Mouse (Mus musculus) limb, embryonic 12.5 days (tissue): ENCODE data around the gene Gm11361. TPM values are rescaled to one million over a fixed set of nuclear protein-coding genes. Genes with fewer than 3 reads are reported as not detected.

Experiments used
- ATAC-seq: fragments of 200-750 bp; cut with Nextera tagmentation; 2 replicates; pipeline ENCODE4 v1.8.0; 2017; ENCODE audit warnings: low read depth, moderate TSS enrichment; ENCODE audit not compliant: insufficient number of reproducible peaks, insufficient read depth, low FRiP score, low TSS enrichment
- H3K27ac ChIP-seq: fragments of 300-500 bp; sonication (generic); 2 replicates; pipeline ENCODE4 v1.5.1; 2016; ENCODE audit warnings: mild to moderate bottlenecking, moderate library complexity
- H3K27me3 ChIP-seq: fragments of 300-500 bp; sonication (generic); 2 replicates; pipeline ENCODE4 v1.6.1; 2016; ENCODE audit warnings: mild to moderate bottlenecking, moderate library complexity
- H3K36me3 ChIP-seq: fragments of 300-500 bp; sonication (generic); 2 replicates; pipeline ENCODE4 v1.6.1; 2016; ENCODE audit warnings: mild to moderate bottlenecking, moderate library complexity
- H3K4me1 ChIP-seq: fragments of 300-500 bp; sonication (generic); replicated peaks from 2 replicates; pipeline ENCODE4 v1.6.1; 2016
- H3K4me2 ChIP-seq: fragments of 300-500 bp; sonication (generic); 2 replicates; pipeline ENCODE4 v1.6.1; 2016; ENCODE audit warnings: mild to moderate bottlenecking, moderate library complexity
- H3K4me3 ChIP-seq: fragments of 300-500 bp; sonication (generic); replicated peaks from 2 replicates; pipeline ENCODE4 v1.5.1; 2016; ENCODE audit warnings: mild to moderate bottlenecking
- H3K9ac ChIP-seq: fragments of 300-500 bp; sonication (generic); replicated peaks from 2 replicates; pipeline ENCODE4 v1.6.1; 2016; ENCODE audit warnings: mild to moderate bottlenecking, moderate library complexity
- H3K9me3 ChIP-seq: fragments of 300-500 bp; sonication (generic); 2 replicates; pipeline ENCODE4 v1.6.1; 2016; ENCODE audit warnings: mild to moderate bottlenecking, moderate library complexity
- WGBS: fragments of 180-500 bp; shearing (Covaris S2); methylation state at CpG from one replicate; pipeline ENCODE4 v1.1.7; 2016; 5-methylcytosine and 5-hydroxymethylcytosine counted together
- polyA plus RNA-seq: library from polyadenylated mRNA; unstranded; fragments of >200 nt; fragmentation: Nextera tagmentation; extraction: Ambion mirVana; gene quantifications from 2 replicates; pipeline ENCODE4 v1.2.1, GENCODE M21; 2016

Gm11361 gene
- 1.8 and 2.0 TPM in 2 replicates for polyA plus RNA-seq

GRCm38 (mm10) chr13:28257228-28257627, at the start of gene Gm11361:
Gm11361 (plus strand) TSS chr13:28257528.
- no peaks in the 10 kb centered on the region for H3K36me3 ChIP-seq
- H3K4me3 ChIP-seq: no peak within 1 kb of the TSS
- no peak for ATAC-seq
- H3K9ac ChIP-seq: no peak within 1 kb of the TSS
- WGBS: 96% methylated on average over 3 of the region's 3 CpGs
- no peak within 1 kb of the TSS for H3K4me2 ChIP-seq
- no peaks in the 10 kb centered on the region for H3K27me3 ChIP-seq
- H3K27ac ChIP-seq: no peak within 1 kb of the TSS
- H3K4me1 ChIP-seq: no peaks in the 10 kb centered on the region
- H3K9me3 ChIP-seq: no peaks in the 10 kb centered on the region

GRCm38 (mm10) chr13:28264399-28264798, 7.1 kb downstream of the Gm11361 start:
- H3K4me1 ChIP-seq: no peaks in the 10 kb centered on the region
- no peaks in the 10 kb centered on the region for H3K36me3 ChIP-seq
- no peak overlapping the region for H3K9ac ChIP-seq
- H3K27ac ChIP-seq: no peak overlapping the region
- no peaks in the 10 kb centered on the region for H3K27me3 ChIP-seq
- H3K9me3 ChIP-seq: no peaks in the 10 kb centered on the region
- no peak overlapping the region for H3K4me3 ChIP-seq
- 27% methylated on average over 1 of the region's 1 CpGs for WGBS
- ATAC-seq: no peak
- no peak overlapping the region for H3K4me2 ChIP-seq

GRCm38 (mm10) chr13:28287368-28287767, 30.0 kb downstream of the Gm11361 start:
- ATAC-seq: no peak
- 90% methylated on average over 3 of the region's 3 CpGs for WGBS
- no peaks in the 10 kb centered on the region for H3K9me3 ChIP-seq
- no peaks in the 10 kb centered on the region for H3K4me1 ChIP-seq
- no peak overlapping the region for H3K4me2 ChIP-seq
- H3K9ac ChIP-seq: no peak overlapping the region
- H3K4me3 ChIP-seq: no peak overlapping the region
- no peak overlapping the region for H3K27ac ChIP-seq
- no peaks in the 10 kb centered on the region for H3K36me3 ChIP-seq
- H3K27me3 ChIP-seq: no peaks in the 10 kb centered on the region

GRCm38 (mm10) chr13:28294272-28294671, 36.9 kb downstream of the Gm11361 start:
- Histone ChIP-seq H3K4me2 (no peak overlapping the region), H3K36me3 (no peaks in the 10 kb centered on the region), H3K4me1 (peaks cover 26% of the 10 kb centered on the region), H3K9me3 (no peaks in the 10 kb centered on the region), H3K4me3 (no peak overlapping the region), H3K27ac (peak overlapping the region; percentile 81), H3K27me3 (no peaks in the 10 kb centered on the region), H3K9ac (no peak overlapping the region)
- 75% methylated on average over 4 of the region's 4 CpGs for WGBS
- ATAC-seq: no peak

- Histone ChIP-seq H3K27ac (peak overlapping the region; percentile 81), H3K4me1 (peaks cover 26% of the 10 kb centered on the region), H3K27me3 (no peaks in the 10 kb centered on the region), H3K9ac (no peak overlapping the region), H3K9me3 (no peaks in the 10 kb centered on the region), H3K4me2 (peak overlapping the region; percentile 5), H3K4me3 (no peak overlapping the region), H3K36me3 (no peaks in the 10 kb centered on the region)
- no peak for ATAC-seq
- WGBS: 1% methylated on average over 3 of the region's 3 CpGs
These were observed 37.5 kb downstream of the Gm11361 start for GRCm38 (mm10) chr13:28294757-28295361.

GRCm38 (mm10) chr13:28295492-28295891, 38.2 kb downstream of the Gm11361 start:
- Histone ChIP-seq H3K4me3 (no peak overlapping the region), H3K27ac (peak overlapping the region; percentile 20; the same call in 1 of the 2 replicates)

GRCm38 (mm10) chr13:28297098-28297497, 39.8 kb downstream of the Gm11361 start:
- no peak overlapping the region for H3K27ac ChIP-seq
- no peaks in the 10 kb centered on the region for H3K27me3 ChIP-seq
- H3K9me3 ChIP-seq: no peaks in the 10 kb centered on the region
- no peaks in the 10 kb centered on the region for H3K36me3 ChIP-seq
- H3K4me2 ChIP-seq: no peak overlapping the region
- peaks cover 26% of the 10 kb centered on the region for H3K4me1 ChIP-seq
- ATAC-seq: no peak
- no peak overlapping the region for H3K9ac ChIP-seq
- H3K4me3 ChIP-seq: no peak overlapping the region
- 90% methylated on average over 2 of the region's 2 CpGs for WGBS

More at GRCm38 (mm10) chr13:28295492-28295891, 38.2 kb downstream of the Gm11361 start:
- Histone ChIP-seq H3K4me1 (peaks cover 26% of the 10 kb centered on the region), H3K9ac (no peak overlapping the region), H3K36me3 (no peaks in the 10 kb centered on the region), H3K27me3 (no peaks in the 10 kb centered on the region), H3K9me3 (no peaks in the 10 kb centered on the region), H3K4me2 (peak overlapping the region; percentile 5; the same call in 1 of the 2 replicates)
- 58% methylated on average over 5 of the region's 5 CpGs for WGBS
- ATAC-seq: no peak

GRCm38 (mm10) chr13:28297577-28297976, 40.2 kb downstream of the Gm11361 start:
- WGBS: 67% methylated on average over 2 of the region's 2 CpGs
- Histone ChIP-seq H3K36me3 (no peaks in the 10 kb centered on the region), H3K9ac (no peak overlapping the region), H3K27me3 (no peaks in the 10 kb centered on the region), H3K4me3 (no peak overlapping the region), H3K4me2 (no peak overlapping the region), H3K9me3 (no peaks in the 10 kb centered on the region), H3K27ac (no peak overlapping the region), H3K4me1 (peaks cover 26% of the 10 kb centered on the region)
- ATAC-seq: no peak

Other genes starting within 250 kb of the Gm11361 start
- not detected in 2 replicates for gene Prl4a1, start 241.3 kb upstream of the Gm11361 start, polyA plus RNA-seq
- gene Prl5a1, start 115.0 kb upstream of the Gm11361 start, polyA plus RNA-seq: not detected in 2 replicates